Mouse (Mus musculus): ENCODE measurements around the gene Slc38a6. TPM values are rescaled to one million over a fixed set of nuclear protein-coding genes. Genes with fewer than 3 reads are reported as not detected.

Gene Slc38a6
- total and polyA plus RNA-seq, 2 experiments from 2014 or later = 2.7 to 19.2 TPM

GRCm38 (mm10) chr12:73300531-73300930 lies 14.0 kb downstream of the Slc38a6 start:
- no peaks in the 10 kb centered on the region for H3K4me1 ChIP-seq (ENCODE audit: control insufficient read depth, insufficient read depth)
- H3K27ac ChIP-seq (ENCODE audit: low read depth) = no peak overlapping the region
- H3K27me3 ChIP-seq (ENCODE audit: control insufficient read depth, insufficient read depth, low read length) = no peaks in the 10 kb centered on the region
- no peaks in the 10 kb centered on the region for H3K9me3 ChIP-seq (replicated peaks; ENCODE audit: control insufficient read depth, low read length)
- ATAC-seq (ENCODE audit: insufficient read depth, low read depth) (no peak), DNase-seq (ENCODE audit: low spot score) (no peak)
- H3K9ac ChIP-seq (replicated peaks; ENCODE audit: low read depth, low read length) = no peak overlapping the region
- no peak for TF ChIP-seq EP300 (IDR thresholded peaks at IDR 0.05; ENCODE audit: low read depth)
- TF ChIP-seq CTCF (IDR thresholded peaks at IDR 0.05; ENCODE audit: low read depth) = no peak
- H3K36me3 ChIP-seq (replicated peaks; ENCODE audit: control insufficient read depth, insufficient read depth, low read length) = no peaks in the 10 kb centered on the region
- no peak overlapping the region for H3K4me3 ChIP-seq (ENCODE audit: low read depth, low read length)
- H3K4me2 ChIP-seq (ENCODE audit: low read depth, low read length) = no peak overlapping the region
- 82% methylated on average over 2 of the region's 2 CpGs for whole genome bisulfite sequencing

GRCm38 (mm10) chr12:73304636-73305035 lies 18.1 kb downstream of the Slc38a6 start:
- Histone ChIP-seq H3K9me3 (replicated peaks; ENCODE audit: control insufficient read depth, low read length) (no peaks in the 10 kb centered on the region), H3K36me3 (replicated peaks; ENCODE audit: control insufficient read depth, insufficient read depth, low read length) (no peaks in the 10 kb centered on the region), H3K4me3 (ENCODE audit: low read depth, low read length) (no peak overlapping the region), H3K4me1 (ENCODE audit: control insufficient read depth, insufficient read depth) (no peaks in the 10 kb centered on the region), H3K9ac (replicated peaks; ENCODE audit: low read depth, low read length) (no peak overlapping the region), H3K4me2 (ENCODE audit: low read depth, low read length) (no peak overlapping the region), H3K27me3 (ENCODE audit: control insufficient read depth, insufficient read depth, low read length) (no peaks in the 10 kb centered on the region), H3K27ac (ENCODE audit: low read depth) (no peak overlapping the region)
- no peak for ATAC-seq (ENCODE audit: insufficient read depth, low read depth)
- 75% methylated on average over 4 of the region's 4 CpGs for WGBS
- DNase-seq (ENCODE audit: low spot score) = no peak
- TF ChIP-seq CTCF (IDR thresholded peaks at IDR 0.05; ENCODE audit: low read depth) (no peak), EP300 (IDR thresholded peaks at IDR 0.05; ENCODE audit: low read depth) (no peak)

- Histone ChIP-seq H3K27me3 (ENCODE audit: control insufficient read depth, insufficient read depth, low read length) (no peaks in the 10 kb centered on the region), H3K4me3 (ENCODE audit: low read depth, low read length) (no peak overlapping the region), H3K36me3 (replicated peaks; ENCODE audit: control insufficient read depth, insufficient read depth, low read length) (no peaks in the 10 kb centered on the region), H3K4me2 (ENCODE audit: low read depth, low read length) (no peak overlapping the region), H3K4me1 (ENCODE audit: control insufficient read depth, insufficient read depth) (no peaks in the 10 kb centered on the region), H3K9me3 (replicated peaks; ENCODE audit: control insufficient read depth, low read length) (no peaks in the 10 kb centered on the region), H3K27ac (ENCODE audit: low read depth) (no peak overlapping the region), H3K9ac (replicated peaks; ENCODE audit: low read depth, low read length) (no peak overlapping the region)
- no peak for TF ChIP-seq CTCF (IDR thresholded peaks at IDR 0.05; ENCODE audit: low read depth)
- no peak for TF ChIP-seq EP300 (IDR thresholded peaks at IDR 0.05; ENCODE audit: low read depth)
- 91% methylated on average over 4 of the region's 4 CpGs for WGBS
- DNase-seq (ENCODE audit: low spot score) (no peak), ATAC-seq (ENCODE audit: insufficient read depth, low read depth) (no peak)
Measured at GRCm38 (mm10) chr12:73307750-73308149, 21.2 kb downstream of the Slc38a6 start.

GRCm38 (mm10) chr12:73308711-73309110 lies 22.1 kb downstream of the Slc38a6 start:
- H3K4me3 ChIP-seq (ENCODE audit: low read depth, low read length) = no peak overlapping the region
- H3K9me3 ChIP-seq (replicated peaks; ENCODE audit: control insufficient read depth, low read length) = no peaks in the 10 kb centered on the region
- no peaks in the 10 kb centered on the region for H3K27me3 ChIP-seq (ENCODE audit: control insufficient read depth, insufficient read depth, low read length)
- H3K4me2 ChIP-seq (ENCODE audit: low read depth, low read length) = no peak overlapping the region
- no peak overlapping the region for H3K9ac ChIP-seq (replicated peaks; ENCODE audit: low read depth, low read length)
- DNase-seq (ENCODE audit: low spot score) (no peak), ATAC-seq (ENCODE audit: insufficient read depth, low read depth) (no peak)
- WGBS = 76% methylated on average over 2 of the region's 2 CpGs
- H3K27ac ChIP-seq (ENCODE audit: low read depth) = no peak overlapping the region
- no peaks in the 10 kb centered on the region for H3K4me1 ChIP-seq (ENCODE audit: control insufficient read depth, insufficient read depth)
- TF ChIP-seq CTCF (IDR thresholded peaks at IDR 0.05; ENCODE audit: low read depth) (no peak), EP300 (IDR thresholded peaks at IDR 0.05; ENCODE audit: low read depth) (no peak)
- no peaks in the 10 kb centered on the region for H3K36me3 ChIP-seq (replicated peaks; ENCODE audit: control insufficient read depth, insufficient read depth, low read length)

GRCm38 (mm10) chr12:73317706-73318686 lies 31.4 kb downstream of the Slc38a6 start:
- Histone ChIP-seq H3K27me3 (ENCODE audit: control insufficient read depth, insufficient read depth, low read length) (no peaks in the 10 kb centered on the region), H3K4me3 (ENCODE audit: low read depth, low read length) (no peak overlapping the region), H3K27ac (ENCODE audit: low read depth) (no peak overlapping the region), H3K9ac (replicated peaks; ENCODE audit: low read depth, low read length) (no peak overlapping the region), H3K4me1 (ENCODE audit: control insufficient read depth, insufficient read depth) (no peaks in the 10 kb centered on the region), H3K9me3 (replicated peaks; ENCODE audit: control insufficient read depth, low read length) (no peaks in the 10 kb centered on the region), H3K36me3 (replicated peaks; ENCODE audit: control insufficient read depth, insufficient read depth, low read length) (no peaks in the 10 kb centered on the region; the same call in 1 of the 2 replicates), H3K4me2 (ENCODE audit: low read depth, low read length) (no peak overlapping the region)
- ATAC-seq (ENCODE audit: insufficient read depth, low read depth) (no peak), DNase-seq (ENCODE audit: low spot score) (no peak)
- 79% methylated on average over 7 of the region's 7 CpGs for WGBS
- TF ChIP-seq EP300 (IDR thresholded peaks at IDR 0.05; ENCODE audit: low read depth) (no peak), CTCF (IDR thresholded peaks at IDR 0.05; ENCODE audit: low read depth) (no peak)

Data from heart, postnatal 0 days (tissue).